Mouse (Mus musculus) limb, embryonic 15.5 days (tissue): ENCODE measurements around the gene Sema3f. TPM values are rescaled to one million over a fixed set of nuclear protein-coding genes. Genes with fewer than 3 reads are reported as not detected.
A peak's percentile ranks its signal among the peaks of the same experiment; 100 is the strongest.

Experiments
- ATAC-seq: fragments of 200-750 bp; cut with Nextera tagmentation; 2 replicates; pipeline ENCODE4 v1.8.0; 2017; ENCODE audit warnings: low read depth, moderate TSS enrichment; ENCODE audit not compliant: insufficient number of reproducible peaks, low FRiP score, low TSS enrichment
- H3K27ac ChIP-seq: fragments of 300-500 bp; sonication (generic); 2 replicates; pipeline ENCODE4 v1.5.1; 2015; ENCODE audit warnings: moderate library complexity, mild to moderate bottlenecking, inconsistent platforms
- H3K27me3 ChIP-seq: fragments of 300-500 bp; sonication (generic); 2 replicates; pipeline ENCODE4 v1.6.1; 2015; ENCODE audit warnings: inconsistent platforms
- H3K36me3 ChIP-seq: fragments of 300-500 bp; sonication (generic); 2 replicates; pipeline ENCODE4 v1.6.1; 2015; ENCODE audit warnings: inconsistent platforms
- H3K4me1 ChIP-seq: fragments of 300-500 bp; sonication (generic); 2 replicates; pipeline ENCODE4 v1.6.1; 2015; ENCODE audit warnings: inconsistent platforms
- H3K4me2 ChIP-seq: fragments of 300-500 bp; sonication (generic); 2 replicates; pipeline ENCODE4 v1.6.1; 2015; ENCODE audit warnings: mild to moderate bottlenecking, inconsistent platforms
- H3K4me3 ChIP-seq: fragments of 300-500 bp; sonication (generic); 2 replicates; pipeline ENCODE4 v1.5.1; 2015; ENCODE audit warnings: mild to moderate bottlenecking, inconsistent platforms
- H3K9ac ChIP-seq: fragments of 300-500 bp; sonication (generic); 2 replicates; pipeline ENCODE4 v1.6.1; 2015; ENCODE audit warnings: inconsistent platforms
- H3K9me3 ChIP-seq: fragments of 300-500 bp; sonication (generic); 2 replicates; pipeline ENCODE4 v1.6.1; 2016; ENCODE audit warnings: inconsistent platforms
- WGBS: fragments of 180-500 bp; shearing (Covaris S2); methylation state at CpG from one replicate; pipeline ENCODE4 v1.1.7; 2015; 5-methylcytosine and 5-hydroxymethylcytosine counted together
- polyA plus RNA-seq: library from polyadenylated mRNA; unstranded; fragments of >200 nt; fragmentation: Nextera tagmentation; extraction: Ambion mirVana; gene quantifications from 2 replicates; pipeline ENCODE4 v1.2.1, GENCODE M21; 2015

The Sema3f gene
- polyA plus RNA-seq, 1 experiment from 2014 or later = 38.2 TPM

GRCm38 (mm10) chr9:107697811-107698521, 12.3 kb downstream of the Sema3f start:
- Histone ChIP-seq H3K9ac (no peak overlapping the region), H3K4me3 (no peak overlapping the region), H3K4me2 (no peak overlapping the region; the same call in 1 of the 2 replicates), H3K27me3 (no peaks in the 10 kb centered on the region), H3K36me3 (peaks cover 37% of the 10 kb centered on the region), H3K27ac (peak overlapping the region; percentile 27; the same call in 1 of the 2 replicates), H3K9me3 (no peaks in the 10 kb centered on the region), H3K4me1 (peaks cover 81% of the 10 kb centered on the region)
- ATAC-seq = no peak
- WGBS = 21% methylated on average over 14 of the region's 14 CpGs

GRCm38 (mm10) chr9:107696845-107697610, 13.2 kb downstream of the Sema3f start:
- ATAC-seq = no peak
- Histone ChIP-seq H3K4me2 (no peak overlapping the region), H3K27me3 (no peaks in the 10 kb centered on the region), H3K9me3 (no peaks in the 10 kb centered on the region), H3K4me1 (peaks cover 76% of the 10 kb centered on the region), H3K27ac (peak overlapping the region; percentile 57; the same call in 1 of the 2 replicates), H3K4me3 (no peak overlapping the region), H3K9ac (no peak overlapping the region), H3K36me3 (peaks cover 43% of the 10 kb centered on the region)
- 50% methylated on average over 9 of the region's 9 CpGs for WGBS

GRCm38 (mm10) chr9:107696106-107696479, 14.2 kb downstream of the Sema3f start:
- Histone ChIP-seq H3K27ac (peak overlapping the region; percentile 69), H3K4me3 (no peak overlapping the region), H3K9me3 (no peaks in the 10 kb centered on the region), H3K36me3 (peaks cover 52% of the 10 kb centered on the region), H3K27me3 (no peaks in the 10 kb centered on the region), H3K4me2 (no peak overlapping the region), H3K9ac (no peak overlapping the region), H3K4me1 (peaks cover 67% of the 10 kb centered on the region)
- 42% methylated on average over 6 of the region's 6 CpGs for WGBS
- no peak for ATAC-seq

- peaks cover 57% of the 10 kb centered on the region for H3K36me3 ChIP-seq
- H3K9ac ChIP-seq = no peak overlapping the region
- H3K4me1 ChIP-seq = peaks cover 62% of the 10 kb centered on the region
- no peak overlapping the region for H3K4me2 ChIP-seq
- no peak overlapping the region for H3K4me3 ChIP-seq
- peak overlapping the region; percentile 24; the same call in 1 of the 2 replicates for H3K27ac ChIP-seq
- no peaks in the 10 kb centered on the region for H3K9me3 ChIP-seq
- ATAC-seq = no peak
- no peaks in the 10 kb centered on the region for H3K27me3 ChIP-seq
- 84% methylated on average over 12 of the region's 12 CpGs for WGBS
Observed at GRCm38 (mm10) chr9:107695441-107696105, 14.7 kb downstream of the Sema3f start.

- no peak overlapping the region for H3K9ac ChIP-seq
- ATAC-seq = no peak
- H3K9me3 ChIP-seq = no peaks in the 10 kb centered on the region
- H3K4me2 ChIP-seq = no peak overlapping the region
- peaks cover 60% of the 10 kb centered on the region for H3K36me3 ChIP-seq
- no peak overlapping the region for H3K4me3 ChIP-seq
- peaks cover 53% of the 10 kb centered on the region for H3K4me1 ChIP-seq
- no peak overlapping the region; the same call in 1 of the 2 replicates for H3K27ac ChIP-seq
- H3K27me3 ChIP-seq = no peaks in the 10 kb centered on the region
- WGBS = 74% methylated on average over 7 of the region's 7 CpGs
Observed at GRCm38 (mm10) chr9:107694627-107695026, 15.6 kb downstream of the Sema3f start.

- Histone ChIP-seq H3K4me2 (no peak overlapping the region), H3K4me3 (no peak overlapping the region), H3K27ac (no peak overlapping the region), H3K9ac (no peak overlapping the region), H3K9me3 (no peaks in the 10 kb centered on the region), H3K27me3 (no peaks in the 10 kb centered on the region), H3K4me1 (peaks cover 41% of the 10 kb centered on the region), H3K36me3 (peaks cover 71% of the 10 kb centered on the region)
- no peak for ATAC-seq
- 57% methylated on average over 4 of the region's 4 CpGs for WGBS
Observed at GRCm38 (mm10) chr9:107693433-107693987, 16.8 kb downstream of the Sema3f start.

GRCm38 (mm10) chr9:107692785-107693184, 17.5 kb downstream of the Sema3f start:
- Histone ChIP-seq H3K4me1 (peaks cover 34% of the 10 kb centered on the region), H3K4me2 (no peak overlapping the region), H3K9ac (no peak overlapping the region), H3K27me3 (no peaks in the 10 kb centered on the region), H3K27ac (no peak overlapping the region), H3K36me3 (peaks cover 78% of the 10 kb centered on the region), H3K4me3 (no peak overlapping the region), H3K9me3 (no peaks in the 10 kb centered on the region)
- 63% methylated on average over 5 of the region's 5 CpGs for WGBS
- 0 out of 2 replicates have a peak, but pooled peaks have one; percentile 1 for ATAC-seq

- no peak overlapping the region for H3K4me3 ChIP-seq
- no peak overlapping the region for H3K9ac ChIP-seq
- no peak for ATAC-seq
- H3K9me3 ChIP-seq = no peaks in the 10 kb centered on the region
- peaks cover 14% of the 10 kb centered on the region for H3K4me1 ChIP-seq
- no peak overlapping the region for H3K27ac ChIP-seq
- peaks cover 86% of the 10 kb centered on the region for H3K36me3 ChIP-seq
- 71% methylated on average over 8 of the region's 8 CpGs for WGBS
- no peaks in the 10 kb centered on the region for H3K27me3 ChIP-seq
- no peak overlapping the region for H3K4me2 ChIP-seq
Observed at GRCm38 (mm10) chr9:107690391-107690790, 19.9 kb downstream of the Sema3f start.

- H3K4me1 ChIP-seq = peaks cover 9% of the 10 kb centered on the region; the same call in 1 of the 2 replicates
- no peaks in the 10 kb centered on the region for H3K9me3 ChIP-seq
- no peak overlapping the region for H3K4me2 ChIP-seq
- no peak overlapping the region for H3K27ac ChIP-seq
- no peak overlapping the region for H3K9ac ChIP-seq
- WGBS = 72% methylated on average over 7 of the region's 7 CpGs
- no peaks in the 10 kb centered on the region for H3K27me3 ChIP-seq
- peaks cover 90% of the 10 kb centered on the region for H3K36me3 ChIP-seq
- no peak for ATAC-seq
- H3K4me3 ChIP-seq = no peak overlapping the region
Observed at GRCm38 (mm10) chr9:107688939-107689338, 21.3 kb downstream of the Sema3f start.

- peaks cover 95% of the 10 kb centered on the region for H3K36me3 ChIP-seq
- no peak overlapping the region for H3K27ac ChIP-seq
- no peak overlapping the region for H3K9ac ChIP-seq
- WGBS = 78% methylated on average over 5 of the region's 5 CpGs
- no peak overlapping the region for H3K4me2 ChIP-seq
- H3K27me3 ChIP-seq = no peaks in the 10 kb centered on the region
- H3K4me3 ChIP-seq = no peak overlapping the region
- ATAC-seq = no peak
- peaks cover 8% of the 10 kb centered on the region; the same call in 1 of the 2 replicates for H3K4me1 ChIP-seq
- no peaks in the 10 kb centered on the region for H3K9me3 ChIP-seq
Observed at GRCm38 (mm10) chr9:107688415-107688814, 21.9 kb downstream of the Sema3f start.

- no peak overlapping the region for H3K4me2 ChIP-seq
- H3K9ac ChIP-seq = no peak overlapping the region
- no peak overlapping the region for H3K4me3 ChIP-seq
- WGBS = 33% methylated on average over 17 of the region's 17 CpGs
- H3K27ac ChIP-seq = no peak overlapping the region
- H3K4me1 ChIP-seq = peaks cover 5% of the 10 kb centered on the region
- H3K9me3 ChIP-seq = no peaks in the 10 kb centered on the region
- H3K36me3 ChIP-seq = peaks cover 85% of the 10 kb centered on the region
- no peak for ATAC-seq
- no peaks in the 10 kb centered on the region for H3K27me3 ChIP-seq
Observed at GRCm38 (mm10) chr9:107685231-107685981, 24.9 kb downstream of the Sema3f start.
